Mouse (Mus musculus): ENCODE data around the gene Rbpjl. TPM values are rescaled to one million over a fixed set of nuclear protein-coding genes. Genes with fewer than 3 reads are reported as not detected.
A peak's percentile ranks its signal among the peaks of the same experiment; 100 is the strongest.

Rbpjl gene
- polyA plus RNA-seq, 1 experiment from 2014 or later: 0.89 TPM

- Histone ChIP-seq H3K36me3 (ENCODE audit: control insufficient read depth, insufficient read depth) (no peaks in the 10 kb centered on the region), H3K9ac (ENCODE audit: low read depth, low read length) (no peak overlapping the region), H3K9me3 (replicated peaks; ENCODE audit: control insufficient read depth, low read length) (no peaks in the 10 kb centered on the region), H3K4me1 (ENCODE audit: control insufficient read depth, low read depth, low read length) (peaks cover 2% of the 10 kb centered on the region; the same call in 1 of the 2 replicates), H3K27ac (ENCODE audit: low read length) (no peak overlapping the region; the same call in none of the 2 replicates), H3K27me3 (ENCODE audit: control insufficient read depth, insufficient read depth, low read depth, low read length) (peaks cover 14% of the 10 kb centered on the region), H3K4me2 (ENCODE audit: low read depth, low read length) (peak overlapping the region; percentile 12; the same call in 1 of the 2 replicates), H3K4me3 (ENCODE audit: low read depth, low read length) (no peak overlapping the region; the same call in 1 of the 2 replicates)
- ATAC-seq (ENCODE audit: low read depth): peak; percentile 33
- WGBS (ENCODE audit: insufficient replicate concordance): 36% methylated on average over 8 of the region's 8 CpGs
Observed at GRCm38 (mm10) chr2:164438257-164438656, 35.3 kb downstream of the Rbpjl start.

DNA sequence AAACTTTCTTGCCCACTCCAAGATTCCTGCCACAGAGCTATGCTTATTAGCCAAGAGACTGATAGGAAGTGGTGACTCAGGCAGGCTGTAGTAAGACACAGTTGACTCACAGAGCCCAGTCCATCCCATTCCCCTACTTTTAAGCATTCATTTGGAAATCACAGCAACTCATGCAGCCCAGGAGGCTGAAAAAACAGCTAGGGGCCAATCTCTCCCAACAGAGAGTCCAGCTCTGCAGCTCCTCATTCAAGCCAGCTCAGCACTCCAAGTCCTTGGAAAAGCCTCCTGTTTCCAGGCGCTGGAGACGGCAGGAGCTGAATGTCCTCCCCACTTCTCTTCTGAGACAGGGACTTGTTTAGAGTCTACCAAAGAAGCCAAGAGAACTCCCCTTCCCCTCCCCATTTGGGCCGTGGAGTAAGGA is 36.1 kb downstream of the Rbpjl start:
- peaks cover 2% of the 10 kb centered on the region; the same call in 1 of the 2 replicates for H3K4me1 ChIP-seq (ENCODE audit: control insufficient read depth, low read depth, low read length)
- no peak overlapping the region for H3K27ac ChIP-seq (ENCODE audit: low read length)
- no peaks in the 10 kb centered on the region for H3K9me3 ChIP-seq (replicated peaks; ENCODE audit: control insufficient read depth, low read length)
- WGBS (ENCODE audit: insufficient replicate concordance): 46% methylated on average over 3 of the region's 3 CpGs
- no peak overlapping the region for H3K4me3 ChIP-seq (ENCODE audit: low read depth, low read length)
- H3K9ac ChIP-seq (ENCODE audit: low read depth, low read length): no peak overlapping the region
- peaks cover 21% of the 10 kb centered on the region for H3K27me3 ChIP-seq (ENCODE audit: control insufficient read depth, insufficient read depth, low read depth, low read length)
- no peak for ATAC-seq (ENCODE audit: low read depth)
- no peaks in the 10 kb centered on the region for H3K36me3 ChIP-seq (ENCODE audit: control insufficient read depth, insufficient read depth)
- 0 out of 2 replicates have a peak overlapping the region, but pooled peaks have one; percentile 12 for H3K4me2 ChIP-seq (ENCODE audit: low read depth, low read length)

DNA sequence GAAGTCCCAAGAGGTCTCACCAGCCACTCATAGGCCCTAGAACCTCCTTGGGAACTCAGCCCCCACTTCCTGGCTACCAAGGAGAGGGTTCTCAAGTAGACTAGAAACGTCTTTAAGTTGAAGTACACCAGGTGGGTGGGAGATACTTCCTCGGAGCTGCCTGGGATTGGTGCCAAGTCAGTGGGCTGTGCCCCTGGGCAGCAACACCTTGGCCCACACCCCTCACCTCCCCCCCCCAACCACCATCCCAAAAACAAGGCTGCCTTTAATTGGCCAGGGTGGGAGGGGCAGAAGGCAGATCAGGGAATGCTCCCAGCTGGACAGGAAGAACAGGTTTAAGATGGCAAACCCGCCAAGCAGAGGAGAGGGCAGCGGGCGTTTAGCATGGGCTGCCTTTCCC is 37.4 kb downstream of the Rbpjl start:
- Histone ChIP-seq H3K27me3 (ENCODE audit: control insufficient read depth, insufficient read depth, low read depth, low read length) (peaks cover 21% of the 10 kb centered on the region), H3K27ac (ENCODE audit: low read length) (no peak overlapping the region)

DNA sequence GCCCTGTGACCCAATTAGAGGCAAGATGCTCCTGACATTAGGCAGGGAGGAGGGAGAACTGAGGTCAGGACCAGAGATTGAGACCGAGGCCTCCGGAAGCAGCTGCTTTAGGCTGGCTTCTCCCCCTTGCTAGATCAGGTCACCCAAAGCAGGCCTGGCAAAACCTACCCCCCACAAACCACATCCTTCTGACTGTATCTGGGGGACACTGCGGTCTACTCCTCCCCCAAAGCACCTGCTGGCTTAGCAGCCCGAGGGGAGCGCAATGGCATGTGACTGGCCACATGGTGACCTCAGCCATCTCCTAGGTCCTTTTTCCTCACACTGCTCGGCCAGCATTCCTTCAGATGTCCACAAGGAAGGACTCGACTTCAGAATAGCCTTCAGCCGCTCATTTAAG is 38.2 kb downstream of the Rbpjl start:
- WGBS (ENCODE audit: insufficient replicate concordance): 7% methylated on average over 8 of the region's 8 CpGs
- Histone ChIP-seq H3K27ac (ENCODE audit: low read length) (no peak overlapping the region), H3K4me3 (ENCODE audit: low read depth, low read length) (peak overlapping the region; percentile 57), H3K9ac (ENCODE audit: low read depth, low read length) (peak overlapping the region; percentile 27; the same call in 1 of the 2 replicates), H3K9me3 (replicated peaks; ENCODE audit: control insufficient read depth, low read length) (no peaks in the 10 kb centered on the region), H3K4me2 (ENCODE audit: low read depth, low read length) (peak overlapping the region; percentile 43), H3K27me3 (ENCODE audit: control insufficient read depth, insufficient read depth, low read depth, low read length) (peaks cover 21% of the 10 kb centered on the region), H3K36me3 (ENCODE audit: control insufficient read depth, insufficient read depth) (no peaks in the 10 kb centered on the region), H3K4me1 (ENCODE audit: control insufficient read depth, low read depth, low read length) (no peaks in the 10 kb centered on the region; the same call in none of the 2 replicates)
- no peak for ATAC-seq (ENCODE audit: low read depth)

More for the DNA sequence above, 37.4 kb downstream of the Rbpjl start:
- WGBS (ENCODE audit: insufficient replicate concordance): 59% methylated on average over 5 of the region's 5 CpGs
- H3K4me1 ChIP-seq (ENCODE audit: control insufficient read depth, low read depth, low read length): no peaks in the 10 kb centered on the region; the same call in none of the 2 replicates
- no peaks in the 10 kb centered on the region for H3K9me3 ChIP-seq (replicated peaks; ENCODE audit: control insufficient read depth, low read length)
- no peak for ATAC-seq (ENCODE audit: low read depth)
- no peaks in the 10 kb centered on the region for H3K36me3 ChIP-seq (ENCODE audit: control insufficient read depth, insufficient read depth)
- H3K9ac ChIP-seq (ENCODE audit: low read depth, low read length): no peak overlapping the region
- peak overlapping the region; percentile 13; the same call in 1 of the 2 replicates for H3K4me3 ChIP-seq (ENCODE audit: low read depth, low read length)
- H3K4me2 ChIP-seq (ENCODE audit: low read depth, low read length): peak overlapping the region; percentile 43; the same call in 1 of the 2 replicates

DNA sequence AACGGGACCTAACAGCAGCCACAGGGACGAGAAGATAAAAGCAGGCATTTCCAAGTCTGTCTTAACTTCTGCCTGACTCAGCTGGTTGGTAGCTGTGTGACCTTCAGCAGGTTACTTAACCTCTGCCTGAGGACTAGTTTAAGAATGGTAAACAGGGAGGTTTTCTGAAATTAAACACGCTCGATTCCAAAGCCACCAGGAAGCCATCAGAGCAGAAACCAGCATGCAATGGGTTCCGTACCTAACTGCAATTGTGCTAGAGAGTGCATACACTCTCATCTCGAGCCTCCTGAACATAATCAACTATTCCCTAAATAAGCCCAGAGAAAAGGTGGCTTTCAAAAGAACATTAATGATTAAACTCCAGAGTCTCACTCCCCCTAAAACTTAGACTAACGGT is 38.8 kb downstream of the Rbpjl start:
- H3K27me3 ChIP-seq (ENCODE audit: control insufficient read depth, insufficient read depth, low read depth, low read length): peaks cover 21% of the 10 kb centered on the region
- peak overlapping the region; percentile 57 for H3K4me3 ChIP-seq (ENCODE audit: low read depth, low read length)
- no peaks in the 10 kb centered on the region for H3K36me3 ChIP-seq (ENCODE audit: control insufficient read depth, insufficient read depth)
- H3K27ac ChIP-seq (ENCODE audit: low read length): no peak overlapping the region
- H3K9me3 ChIP-seq (replicated peaks; ENCODE audit: control insufficient read depth, low read length): no peaks in the 10 kb centered on the region
- no peaks in the 10 kb centered on the region; the same call in none of the 2 replicates for H3K4me1 ChIP-seq (ENCODE audit: control insufficient read depth, low read depth, low read length)
- no peak for ATAC-seq (ENCODE audit: low read depth)
- H3K9ac ChIP-seq (ENCODE audit: low read depth, low read length): peak overlapping the region; percentile 54; the same call in 1 of the 2 replicates
- 21% methylated on average over 7 of the region's 7 CpGs for WGBS (ENCODE audit: insufficient replicate concordance)
- H3K4me2 ChIP-seq (ENCODE audit: low read depth, low read length): peak overlapping the region; percentile 43; the same call in 1 of the 2 replicates

GRCm38 (mm10) chr2:164442315-164443050 is 39.5 kb downstream of the Rbpjl start:
- Histone ChIP-seq H3K4me3 (ENCODE audit: low read depth, low read length) (peak overlapping the region; percentile 57), H3K27ac (ENCODE audit: low read length) (peak overlapping the region; percentile 18; the same call in 1 of the 2 replicates), H3K4me1 (ENCODE audit: control insufficient read depth, low read depth, low read length) (no peaks in the 10 kb centered on the region; the same call in none of the 2 replicates), H3K36me3 (ENCODE audit: control insufficient read depth, insufficient read depth) (no peaks in the 10 kb centered on the region), H3K27me3 (ENCODE audit: control insufficient read depth, insufficient read depth, low read depth, low read length) (peaks cover 21% of the 10 kb centered on the region), H3K4me2 (ENCODE audit: low read depth, low read length) (peak overlapping the region; percentile 52; the same call in 1 of the 2 replicates), H3K9me3 (replicated peaks; ENCODE audit: control insufficient read depth, low read length) (no peaks in the 10 kb centered on the region), H3K9ac (ENCODE audit: low read depth, low read length) (peak overlapping the region; percentile 54)
- peak; percentile 35 for ATAC-seq (ENCODE audit: low read depth)
- 3% methylated on average over 29 of the region's 29 CpGs for WGBS (ENCODE audit: insufficient replicate concordance)

- Histone ChIP-seq H3K9me3 (replicated peaks; ENCODE audit: control insufficient read depth, low read length) (no peaks in the 10 kb centered on the region), H3K4me3 (ENCODE audit: low read depth, low read length) (peak overlapping the region; percentile 57), H3K4me1 (ENCODE audit: control insufficient read depth, low read depth, low read length) (no peaks in the 10 kb centered on the region; the same call in none of the 2 replicates), H3K27me3 (ENCODE audit: control insufficient read depth, insufficient read depth, low read depth, low read length) (peaks cover 21% of the 10 kb centered on the region), H3K9ac (ENCODE audit: low read depth, low read length) (peak overlapping the region; percentile 54), H3K27ac (ENCODE audit: low read length) (peak overlapping the region; percentile 18; the same call in 1 of the 2 replicates), H3K36me3 (ENCODE audit: control insufficient read depth, insufficient read depth) (no peaks in the 10 kb centered on the region), H3K4me2 (ENCODE audit: low read depth, low read length) (peak overlapping the region; percentile 52)
- peak; percentile 87 for ATAC-seq (ENCODE audit: low read depth)
- 1% methylated on average over 22 of the region's 26 CpGs for WGBS (ENCODE audit: insufficient replicate concordance)
Observed at GRCm38 (mm10) chr2:164443051-164443437, 40.1 kb downstream of the Rbpjl start.

DNA sequence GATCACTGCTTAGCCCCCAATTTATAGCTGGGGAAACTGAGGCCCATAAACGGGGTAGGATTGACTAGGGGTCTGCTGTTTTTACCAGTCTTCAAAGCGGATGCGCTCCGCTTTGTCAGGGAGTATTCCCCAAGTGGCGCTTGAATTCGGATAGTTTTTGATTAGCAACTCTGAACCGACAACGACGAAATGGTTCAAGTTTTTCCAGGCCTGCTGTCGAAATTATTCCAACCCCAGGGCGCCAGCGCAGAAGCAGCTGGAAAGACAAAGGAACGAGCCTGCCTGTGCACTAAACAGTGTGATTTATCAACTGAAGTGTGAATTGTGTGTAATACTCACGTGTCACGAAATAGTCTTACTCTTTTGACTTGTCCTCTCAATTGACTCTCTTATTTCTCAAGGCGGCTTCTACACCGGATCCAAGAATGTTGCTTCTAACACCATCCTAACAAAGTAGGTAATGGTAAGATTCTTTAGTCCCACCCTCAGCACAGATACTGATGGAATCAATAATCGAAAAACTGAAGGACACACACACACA is 40.6 kb downstream of the Rbpjl start, which contains the start of gene Sdc4:
Gene Sdc4, minus strand, starts transcription at position 428 of the 541 bp plus-strand sequence.
- no peak for ATAC-seq (ENCODE audit: low read depth)
- no peaks in the 10 kb centered on the region for H3K36me3 ChIP-seq (ENCODE audit: control insufficient read depth, insufficient read depth)
- peak within 1 kb of the TSS; percentile 52 for H3K4me2 ChIP-seq (ENCODE audit: low read depth, low read length)
- peak within 1 kb of the TSS; percentile 54 for H3K9ac ChIP-seq (ENCODE audit: low read depth, low read length)
- no peaks in the 10 kb centered on the region; the same call in none of the 2 replicates for H3K4me1 ChIP-seq (ENCODE audit: control insufficient read depth, low read depth, low read length)
- peaks cover 21% of the 10 kb centered on the region for H3K27me3 ChIP-seq (ENCODE audit: control insufficient read depth, insufficient read depth, low read depth, low read length)
- H3K27ac ChIP-seq (ENCODE audit: low read length): peak within 1 kb of the TSS; percentile 18; the same call in 1 of the 2 replicates
- 10% methylated on average over 18 of the region's 18 CpGs for WGBS (ENCODE audit: insufficient replicate concordance)
- peak within 1 kb of the TSS; percentile 57 for H3K4me3 ChIP-seq (ENCODE audit: low read depth, low read length)
- H3K9me3 ChIP-seq (replicated peaks; ENCODE audit: control insufficient read depth, low read length): no peaks in the 10 kb centered on the region
